Mouse (Mus musculus): ENCODE results near the gene Tmem267. TPM values are rescaled to one million over a fixed set of nuclear protein-coding genes. Genes with fewer than 3 reads are reported as not detected.

The Tmem267 gene
- polyA plus RNA-seq, 1 experiment from 2014 or later = 1.5 TPM

- Histone ChIP-seq H3K27ac (no peak overlapping the region), H3K36me3 (no peaks in the 10 kb centered on the region), H3K4me3 (replicated peaks) (no peak overlapping the region), H3K9ac (replicated peaks) (no peak overlapping the region), H3K4me1 (replicated peaks) (no peaks in the 10 kb centered on the region), H3K27me3 (no peaks in the 10 kb centered on the region), H3K4me2 (no peak overlapping the region), H3K9me3 (no peaks in the 10 kb centered on the region)
- 74% methylated on average over 15 of the region's 15 CpGs for WGBS
- ATAC-seq (ENCODE audit: insufficient number of reproducible peaks, insufficient read depth, low FRiP score, low TSS enrichment, low read depth) = no peak
These were observed 161.3 kb downstream of the Tmem267 start for GRCm38 (mm10) chr13:119648891-119649698.

- Histone ChIP-seq H3K27me3 (no peaks in the 10 kb centered on the region), H3K9me3 (no peaks in the 10 kb centered on the region), H3K4me3 (replicated peaks) (no peak overlapping the region), H3K9ac (replicated peaks) (no peak overlapping the region), H3K36me3 (no peaks in the 10 kb centered on the region), H3K4me1 (replicated peaks) (no peaks in the 10 kb centered on the region), H3K4me2 (no peak overlapping the region), H3K27ac (no peak overlapping the region)
- WGBS = 82% methylated on average over 1 of the region's 1 CpGs
- ATAC-seq (ENCODE audit: insufficient number of reproducible peaks, insufficient read depth, low FRiP score, low TSS enrichment, low read depth) = no peak
These were observed 161.8 kb downstream of the Tmem267 start for GRCm38 (mm10) chr13:119649699-119650046.

GRCm38 (mm10) chr13:119654734-119655133, 166.9 kb downstream of the Tmem267 start:
- Histone ChIP-seq H3K9me3 (no peaks in the 10 kb centered on the region), H3K4me2 (no peak overlapping the region), H3K36me3 (no peaks in the 10 kb centered on the region), H3K4me1 (replicated peaks) (no peaks in the 10 kb centered on the region), H3K27ac (no peak overlapping the region), H3K9ac (replicated peaks) (no peak overlapping the region), H3K4me3 (replicated peaks) (no peak overlapping the region), H3K27me3 (no peaks in the 10 kb centered on the region)
- WGBS = 91% methylated on average over 2 of the region's 2 CpGs
- ATAC-seq (ENCODE audit: insufficient number of reproducible peaks, insufficient read depth, low FRiP score, low TSS enrichment, low read depth) = no peak

- H3K4me3 ChIP-seq (replicated peaks) = no peak overlapping the region
- WGBS = 84% methylated on average over 2 of the region's 2 CpGs
- H3K4me2 ChIP-seq = no peak overlapping the region
- no peaks in the 10 kb centered on the region for H3K9me3 ChIP-seq
- ATAC-seq (ENCODE audit: insufficient number of reproducible peaks, insufficient read depth, low FRiP score, low TSS enrichment, low read depth) = no peak
- H3K36me3 ChIP-seq = no peaks in the 10 kb centered on the region
- no peaks in the 10 kb centered on the region for H3K27me3 ChIP-seq
- no peaks in the 10 kb centered on the region for H3K4me1 ChIP-seq (replicated peaks)
- H3K27ac ChIP-seq = no peak overlapping the region
- H3K9ac ChIP-seq (replicated peaks) = no peak overlapping the region
These were observed 168.4 kb downstream of the Tmem267 start for GRCm38 (mm10) chr13:119656246-119656645.

- H3K9me3 ChIP-seq = no peaks in the 10 kb centered on the region
- no peaks in the 10 kb centered on the region for H3K36me3 ChIP-seq
- no peak overlapping the region for H3K27ac ChIP-seq
- no peak overlapping the region for H3K9ac ChIP-seq (replicated peaks)
- ATAC-seq (ENCODE audit: insufficient number of reproducible peaks, insufficient read depth, low FRiP score, low TSS enrichment, low read depth) = no peak
- H3K4me2 ChIP-seq = no peak overlapping the region
- no peaks in the 10 kb centered on the region for H3K4me1 ChIP-seq (replicated peaks)
- no peak overlapping the region for H3K4me3 ChIP-seq (replicated peaks)
- no peaks in the 10 kb centered on the region for H3K27me3 ChIP-seq
- 57% methylated on average over 6 of the region's 6 CpGs for WGBS
These were observed 169.1 kb downstream of the Tmem267 start for GRCm38 (mm10) chr13:119656846-119657416.

Other genes starting within 250 kb of the Tmem267 start
- 89.0 and 117 TPM in 2 replicates for gene Paip1, start 59.4 kb upstream of the Tmem267 start, polyA plus RNA-seq (2016; fragmentation: Nextera tagmentation; extraction: Ambion mirVana)
- 93.8 and 101 TPM in 2 replicates for gene 4833420G17Rik, start 25.3 kb upstream of the Tmem267 start, polyA plus RNA-seq (2016; fragmentation: Nextera tagmentation; extraction: Ambion mirVana)
- gene 3110070M22Rik, start 344 bp downstream of the Tmem267 start, polyA plus RNA-seq (2016; fragmentation: Nextera tagmentation; extraction: Ambion mirVana) = 1.1 and 1.7 TPM in 2 replicates
- gene Ccl28, start 135.8 kb downstream of the Tmem267 start, polyA plus RNA-seq (2016; fragmentation: Nextera tagmentation; extraction: Ambion mirVana) = 0.05 and 0.15 TPM in 2 replicates
- 195 and 197 TPM in 2 replicates for gene Hmgcs1, start 202.3 kb downstream of the Tmem267 start, polyA plus RNA-seq (2016; fragmentation: Nextera tagmentation; extraction: Ambion mirVana)